Mouse (Mus musculus): Measurements from ENCODE around the gene Scn5a. TPM values are rescaled to one million over a fixed set of nuclear protein-coding genes. Genes with fewer than 3 reads are reported as not detected.

Scn5a gene
- not detected in 2 replicates for total RNA-seq (2023)

GRCm38 (mm10) chr9:119578636-119579438 lies at the start of gene Scn5a:
Gene Scn5a (minus strand): TSS chr9:119579016.

GRCm38 (mm10) chr9:119444738-119445429 lies 133.9 kb downstream of the Scn5a start, which contains the start of gene Exog:
Gene Exog (plus strand): TSS chr9:119444943.

Other genes starting within 250 kb of the Scn5a start
- gene Acaa1a, start 239.3 kb downstream of the Scn5a start, total RNA-seq (2023) = 43.2 and 61.0 TPM in 2 replicates
- 99.5 and 123 TPM in 2 replicates for gene Myd88, start 237.6 kb downstream of the Scn5a start, total RNA-seq (2023)
- gene Xylb, start 221.6 kb downstream of the Scn5a start, total RNA-seq (2023) = 0.98 and 1.1 TPM in 2 replicates
- gene Slc22a14, start 213.5 kb downstream of the Scn5a start, total RNA-seq (2023) = not detected in 2 replicates
- 0.86 and 1.1 TPM in 2 replicates for gene Acvr2b, start 176.9 kb downstream of the Scn5a start, total RNA-seq (2023)
- gene Exog, start 134.1 kb downstream of the Scn5a start, total RNA-seq (2023) = 1.3 and 2.9 TPM in 2 replicates
- gene Scn10a, start 140.3 kb upstream of the Scn5a start, total RNA-seq (2023) = not detected in 2 replicates
- gene Scn11a, start 246.4 kb upstream of the Scn5a start, total RNA-seq (2023) = not detected in 2 replicates

All from neutrophil, adult 65 days (primary cell).